Mouse (Mus musculus) forebrain, embryonic 15.5 days (tissue): ENCODE data around the gene Ttc34. TPM values are rescaled to one million over a fixed set of nuclear protein-coding genes. Genes with fewer than 3 reads are reported as not detected.

Source experiments
- ATAC-seq: fragments of 200-750 bp; cut with Nextera tagmentation; replicated peaks from 2 replicates; pipeline ENCODE4 v1.8.0; 2017; ENCODE audit warnings: mild to moderate bottlenecking, moderate TSS enrichment, moderate library complexity
- H3K27ac ChIP-seq: fragments of 300-500 bp; sonication (generic); replicated peaks from 2 replicates; pipeline ENCODE4 v1.5.1; 2015; ENCODE audit warnings: mild to moderate bottlenecking, inconsistent platforms
- H3K27me3 ChIP-seq: fragments of 300-500 bp; sonication (generic); 2 replicates; pipeline ENCODE4 v1.6.1; 2015; ENCODE audit warnings: inconsistent platforms
- H3K36me3 ChIP-seq: fragments of 300-500 bp; sonication (generic); 2 replicates; pipeline ENCODE4 v1.6.1; 2015; ENCODE audit warnings: mild to moderate bottlenecking, inconsistent platforms
- H3K4me1 ChIP-seq: fragments of 300-500 bp; sonication (generic); 2 replicates; pipeline ENCODE4 v1.6.1; 2015; ENCODE audit warnings: inconsistent platforms
- H3K4me2 ChIP-seq: fragments of 300-500 bp; sonication (generic); replicated peaks from 2 replicates; pipeline ENCODE4 v1.6.1; 2015; ENCODE audit warnings: mild to moderate bottlenecking, inconsistent platforms
- H3K4me3 ChIP-seq: fragments of 300-500 bp; sonication (generic); 2 replicates; pipeline ENCODE4 v1.5.1; 2015; ENCODE audit warnings: mild to moderate bottlenecking, inconsistent platforms
- H3K9ac ChIP-seq: fragments of 300-500 bp; sonication (generic); replicated peaks from 2 replicates; pipeline ENCODE4 v1.6.1; 2015; ENCODE audit warnings: mild to moderate bottlenecking, inconsistent platforms
- H3K9me3 ChIP-seq: fragments of 300-500 bp; sonication (generic); 2 replicates; pipeline ENCODE4 v1.6.1; 2016; ENCODE audit warnings: inconsistent platforms
- WGBS: fragments of 180-500 bp; shearing (Covaris S2); methylation state at CpG from one replicate; pipeline ENCODE4 v1.1.7; 2015; ENCODE audit warnings: mixed read lengths; 5-methylcytosine and 5-hydroxymethylcytosine counted together
- polyA plus RNA-seq: library from polyadenylated mRNA; unstranded; fragments of >200 nt; fragmentation: Nextera tagmentation; extraction: Ambion mirVana; gene quantifications from 2 replicates; pipeline ENCODE4 v1.2.1, GENCODE M21; 2015

Gene Ttc34
- polyA plus RNA-seq, 1 experiment from 2014 or later = 1.3 TPM

GRCm38 (mm10) chr4:154880730-154881129, 43.5 kb downstream of the Ttc34 start:
- no peak for ATAC-seq
- Histone ChIP-seq H3K4me1 (peaks cover 5% of the 10 kb centered on the region; the same call in 1 of the 2 replicates), H3K27me3 (no peaks in the 10 kb centered on the region), H3K27ac (no peak overlapping the region), H3K4me3 (no peak overlapping the region), H3K9me3 (no peaks in the 10 kb centered on the region), H3K4me2 (no peak overlapping the region), H3K9ac (no peak overlapping the region), H3K36me3 (no peaks in the 10 kb centered on the region)
- WGBS = 78% methylated on average over 6 of the region's 6 CpGs

GRCm38 (mm10) chr4:154882014-154882659, 44.9 kb downstream of the Ttc34 start:
- Histone ChIP-seq H3K9me3 (no peaks in the 10 kb centered on the region), H3K4me1 (peaks cover 5% of the 10 kb centered on the region; the same call in 1 of the 2 replicates), H3K4me2 (no peak overlapping the region), H3K27ac (no peak overlapping the region), H3K9ac (no peak overlapping the region), H3K27me3 (no peaks in the 10 kb centered on the region), H3K36me3 (no peaks in the 10 kb centered on the region), H3K4me3 (no peak overlapping the region)
- no peak for ATAC-seq
- WGBS = 30% methylated on average over 14 of the region's 14 CpGs

- no peaks in the 10 kb centered on the region for H3K27me3 ChIP-seq
- ATAC-seq = no peak
- WGBS = 87% methylated on average over 11 of the region's 11 CpGs
- no peak overlapping the region for H3K4me3 ChIP-seq
- H3K27ac ChIP-seq = no peak overlapping the region
- no peak overlapping the region for H3K4me2 ChIP-seq
- no peak overlapping the region for H3K9ac ChIP-seq
- no peaks in the 10 kb centered on the region for H3K9me3 ChIP-seq
- H3K36me3 ChIP-seq = no peaks in the 10 kb centered on the region
- no peaks in the 10 kb centered on the region for H3K4me1 ChIP-seq
Observed at GRCm38 (mm10) chr4:154885416-154885815, 48.2 kb downstream of the Ttc34 start.

GRCm38 (mm10) chr4:154886876-154887592, 49.8 kb downstream of the Ttc34 start:
- Histone ChIP-seq H3K9me3 (no peaks in the 10 kb centered on the region), H3K27me3 (no peaks in the 10 kb centered on the region), H3K4me1 (no peaks in the 10 kb centered on the region), H3K4me3 (no peak overlapping the region), H3K27ac (no peak overlapping the region), H3K9ac (no peak overlapping the region), H3K4me2 (no peak overlapping the region), H3K36me3 (no peaks in the 10 kb centered on the region)
- WGBS = 68% methylated on average over 13 of the region's 13 CpGs
- ATAC-seq = no peak

- no peak overlapping the region for H3K27ac ChIP-seq
- H3K4me3 ChIP-seq = no peak overlapping the region
- no peaks in the 10 kb centered on the region for H3K36me3 ChIP-seq
- no peak for ATAC-seq
- WGBS = 86% methylated on average over 15 of the region's 15 CpGs
- H3K27me3 ChIP-seq = no peaks in the 10 kb centered on the region
- no peaks in the 10 kb centered on the region for H3K4me1 ChIP-seq
- H3K9ac ChIP-seq = no peak overlapping the region
- H3K4me2 ChIP-seq = no peak overlapping the region
- no peaks in the 10 kb centered on the region for H3K9me3 ChIP-seq
Observed at GRCm38 (mm10) chr4:154887593-154888250, 50.5 kb downstream of the Ttc34 start.

- no peak overlapping the region for H3K9ac ChIP-seq
- no peaks in the 10 kb centered on the region for H3K4me1 ChIP-seq
- H3K4me3 ChIP-seq = no peak overlapping the region
- no peak overlapping the region for H3K27ac ChIP-seq
- no peak for ATAC-seq
- no peaks in the 10 kb centered on the region for H3K36me3 ChIP-seq
- H3K27me3 ChIP-seq = no peaks in the 10 kb centered on the region
- no peak overlapping the region for H3K4me2 ChIP-seq
- H3K9me3 ChIP-seq = no peaks in the 10 kb centered on the region
- 92% methylated on average over 14 of the region's 14 CpGs for WGBS
Observed at GRCm38 (mm10) chr4:154890887-154891286, 53.6 kb downstream of the Ttc34 start.

GRCm38 (mm10) chr4:154895549-154895948, 58.3 kb downstream of the Ttc34 start:
- Histone ChIP-seq H3K9me3 (no peaks in the 10 kb centered on the region), H3K36me3 (no peaks in the 10 kb centered on the region), H3K9ac (no peak overlapping the region), H3K27me3 (no peaks in the 10 kb centered on the region), H3K27ac (no peak overlapping the region), H3K4me2 (no peak overlapping the region), H3K4me3 (no peak overlapping the region), H3K4me1 (peaks cover 20% of the 10 kb centered on the region)
- ATAC-seq = no peak
- 84% methylated on average over 5 of the region's 5 CpGs for WGBS

GRCm38 (mm10) chr4:154897676-154898465, 60.6 kb downstream of the Ttc34 start:
- peak overlapping the region; percentile 56 for H3K4me3 ChIP-seq
- peak overlapping the region; percentile 91 for H3K4me2 ChIP-seq
- 74% methylated on average over 6 of the region's 6 CpGs for WGBS
- no peak overlapping the region for H3K27ac ChIP-seq
- no peak for ATAC-seq
- H3K27me3 ChIP-seq = no peaks in the 10 kb centered on the region
- H3K9ac ChIP-seq = peak overlapping the region; percentile 66
- no peaks in the 10 kb centered on the region for H3K9me3 ChIP-seq
- H3K4me1 ChIP-seq = peaks cover 20% of the 10 kb centered on the region
- no peaks in the 10 kb centered on the region for H3K36me3 ChIP-seq

GRCm38 (mm10) chr4:154898506-154899446, 61.5 kb downstream of the Ttc34 start, which contains the start of gene Fam213b:
Gene Fam213b, minus strand, starts transcription at chr4:154899135.
- WGBS = 2% methylated on average over 43 of the region's 43 CpGs
- peak within 1 kb of the TSS; percentile 56 for H3K4me3 ChIP-seq
- ATAC-seq = peak; percentile 96
- H3K27me3 ChIP-seq = no peaks in the 10 kb centered on the region
- H3K36me3 ChIP-seq = no peaks in the 10 kb centered on the region
- peaks cover 20% of the 10 kb centered on the region for H3K4me1 ChIP-seq
- no peaks in the 10 kb centered on the region for H3K9me3 ChIP-seq
- peak within 1 kb of the TSS; percentile 66 for H3K9ac ChIP-seq
- peak within 1 kb of the TSS; percentile 91 for H3K4me2 ChIP-seq
- H3K27ac ChIP-seq = peak within 1 kb of the TSS; percentile 53

GRCm38 (mm10) chr4:154902371-154902770, 65.1 kb downstream of the Ttc34 start:
- WGBS = 89% methylated on average over 2 of the region's 2 CpGs
- no peak overlapping the region for H3K9ac ChIP-seq
- no peaks in the 10 kb centered on the region for H3K36me3 ChIP-seq
- peaks cover 3% of the 10 kb centered on the region; the same call in 1 of the 2 replicates for H3K27me3 ChIP-seq
- peaks cover 21% of the 10 kb centered on the region for H3K4me1 ChIP-seq
- no peak overlapping the region for H3K4me2 ChIP-seq
- H3K27ac ChIP-seq = no peak overlapping the region
- no peak for ATAC-seq
- H3K9me3 ChIP-seq = no peaks in the 10 kb centered on the region
- no peak overlapping the region for H3K4me3 ChIP-seq
